Mouse (Mus musculus): ENCODE measurements around the gene Meltf. TPM values are rescaled to one million over a fixed set of nuclear protein-coding genes. Genes with fewer than 3 reads are reported as not detected.
A peak's percentile ranks its signal among the peaks of the same experiment; 100 is the strongest.

The Meltf gene
- polyA plus RNA-seq, 1 experiment from 2014 or later = not detected

DNA sequence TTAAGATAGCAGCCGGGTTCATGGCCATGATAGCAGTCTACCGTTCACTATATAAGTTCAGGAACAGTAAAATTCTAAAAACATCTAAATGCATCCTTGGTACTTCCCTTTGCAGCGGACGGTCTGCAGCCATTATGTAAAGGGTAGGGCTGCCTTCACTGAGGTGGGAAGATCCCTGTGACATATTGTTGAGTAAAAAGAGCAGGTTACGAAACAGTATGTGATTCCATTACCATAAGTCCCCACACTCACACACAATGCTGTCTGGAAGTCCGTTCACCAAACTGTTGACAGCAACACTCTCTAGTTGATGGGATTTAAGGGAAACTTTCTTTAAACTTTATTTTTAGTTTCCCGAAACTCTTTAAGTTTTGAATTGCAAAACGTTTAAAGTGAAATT is 24.6 kb downstream of the Meltf start:
- no peak overlapping the region for H3K9ac ChIP-seq (ENCODE audit: low read depth, low read length)
- 87% methylated on average over 8 of the region's 8 CpGs for WGBS
- ATAC-seq (ENCODE audit: low FRiP score, low TSS enrichment) = no peak

GRCm38 (mm10) chr16:31905331-31905730 is 26.7 kb downstream of the Meltf start:
- H3K4me3 ChIP-seq (ENCODE audit: low read length) = no peak overlapping the region

More for the DNA sequence above, 24.6 kb downstream of the Meltf start:
- Histone ChIP-seq H3K4me1 (ENCODE audit: control insufficient read depth, insufficient read depth, low read length) (peaks cover 12% of the 10 kb centered on the region; the same call in 1 of the 2 replicates), H3K27ac (ENCODE audit: low read depth, low read length) (no peak overlapping the region), H3K27me3 (ENCODE audit: control insufficient read depth, insufficient read depth, low read length) (no peaks in the 10 kb centered on the region), H3K36me3 (ENCODE audit: control insufficient read depth, insufficient read depth, low read length) (no peaks in the 10 kb centered on the region), H3K9me3 (ENCODE audit: control insufficient read depth, low read length) (no peaks in the 10 kb centered on the region; the same call in 1 of the 2 replicates), H3K4me2 (replicated peaks; ENCODE audit: low read depth, low read length) (no peak overlapping the region), H3K4me3 (ENCODE audit: low read length) (no peak overlapping the region)

GRCm38 (mm10) chr16:31905891-31906825 is 27.5 kb downstream of the Meltf start:
- Histone ChIP-seq H3K27me3 (ENCODE audit: control insufficient read depth, insufficient read depth, low read length) (no peaks in the 10 kb centered on the region), H3K4me2 (replicated peaks; ENCODE audit: low read depth, low read length) (peak overlapping the region; percentile 47), H3K9ac (ENCODE audit: low read depth, low read length) (peak overlapping the region; percentile 9; the same call in 1 of the 2 replicates), H3K27ac (ENCODE audit: low read depth, low read length) (no peak overlapping the region), H3K9me3 (ENCODE audit: control insufficient read depth, low read length) (no peaks in the 10 kb centered on the region), H3K36me3 (ENCODE audit: control insufficient read depth, insufficient read depth, low read length) (no peaks in the 10 kb centered on the region), H3K4me1 (ENCODE audit: control insufficient read depth, insufficient read depth, low read length) (peaks cover 12% of the 10 kb centered on the region; the same call in 1 of the 2 replicates), H3K4me3 (ENCODE audit: low read length) (peak overlapping the region; percentile 28; the same call in 1 of the 2 replicates)
- 35% methylated on average over 20 of the region's 20 CpGs for WGBS
- no peak for ATAC-seq (ENCODE audit: low FRiP score, low TSS enrichment)

More at GRCm38 (mm10) chr16:31905331-31905730, 26.7 kb downstream of the Meltf start:
- Histone ChIP-seq H3K27ac (ENCODE audit: low read depth, low read length) (no peak overlapping the region), H3K9ac (ENCODE audit: low read depth, low read length) (no peak overlapping the region), H3K36me3 (ENCODE audit: control insufficient read depth, insufficient read depth, low read length) (no peaks in the 10 kb centered on the region), H3K4me1 (ENCODE audit: control insufficient read depth, insufficient read depth, low read length) (peaks cover 12% of the 10 kb centered on the region; the same call in 1 of the 2 replicates), H3K9me3 (ENCODE audit: control insufficient read depth, low read length) (no peaks in the 10 kb centered on the region; the same call in 1 of the 2 replicates), H3K4me2 (replicated peaks; ENCODE audit: low read depth, low read length) (no peak overlapping the region), H3K27me3 (ENCODE audit: control insufficient read depth, insufficient read depth, low read length) (no peaks in the 10 kb centered on the region)
- 78% methylated on average over 4 of the region's 4 CpGs for WGBS
- no peak for ATAC-seq (ENCODE audit: low FRiP score, low TSS enrichment)

GRCm38 (mm10) chr16:31906896-31907295 is 28.3 kb downstream of the Meltf start:
- 11% methylated on average over 9 of the region's 9 CpGs for WGBS
- Histone ChIP-seq H3K27me3 (ENCODE audit: control insufficient read depth, insufficient read depth, low read length) (no peaks in the 10 kb centered on the region), H3K9me3 (ENCODE audit: control insufficient read depth, low read length) (no peaks in the 10 kb centered on the region), H3K4me1 (ENCODE audit: control insufficient read depth, insufficient read depth, low read length) (peaks cover 12% of the 10 kb centered on the region; the same call in 1 of the 2 replicates), H3K27ac (ENCODE audit: low read depth, low read length) (no peak overlapping the region), H3K9ac (ENCODE audit: low read depth, low read length) (0 out of 2 replicates have a peak overlapping the region, but pooled peaks have one; percentile 9), H3K36me3 (ENCODE audit: control insufficient read depth, insufficient read depth, low read length) (no peaks in the 10 kb centered on the region), H3K4me3 (ENCODE audit: low read length) (peak overlapping the region; percentile 28; the same call in 1 of the 2 replicates), H3K4me2 (replicated peaks; ENCODE audit: low read depth, low read length) (peak overlapping the region; percentile 47)
- ATAC-seq (ENCODE audit: low FRiP score, low TSS enrichment) = peak; percentile 49; the same call in 1 of the 2 replicates

DNA sequence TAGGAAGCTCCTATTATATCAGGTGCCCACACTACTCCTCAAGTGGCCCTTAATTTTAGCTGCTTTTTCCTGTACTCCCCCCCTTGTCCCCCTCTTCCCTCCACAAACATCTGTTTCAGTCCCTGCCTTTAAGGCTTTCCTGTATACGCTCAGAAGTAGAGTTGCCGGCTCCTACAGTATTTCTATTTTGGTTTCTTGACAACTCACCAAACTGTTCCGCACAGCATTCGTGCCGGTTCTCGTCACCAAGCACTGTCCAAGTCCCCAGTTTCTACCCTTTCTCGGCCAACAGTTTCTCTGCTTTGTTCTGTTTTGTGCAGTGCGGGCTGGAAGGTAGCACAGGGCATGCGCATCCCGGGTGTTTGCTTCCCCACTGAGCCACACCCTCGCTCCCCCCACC is 30.3 kb downstream of the Meltf start:
- no peak for ATAC-seq (ENCODE audit: low FRiP score, low TSS enrichment)
- no peak overlapping the region for H3K4me3 ChIP-seq (ENCODE audit: low read length)
- H3K36me3 ChIP-seq (ENCODE audit: control insufficient read depth, insufficient read depth, low read length) = no peaks in the 10 kb centered on the region
- H3K4me2 ChIP-seq (replicated peaks; ENCODE audit: low read depth, low read length) = no peak overlapping the region
- no peaks in the 10 kb centered on the region for H3K9me3 ChIP-seq (ENCODE audit: control insufficient read depth, low read length)
- peaks cover 12% of the 10 kb centered on the region; the same call in 1 of the 2 replicates for H3K4me1 ChIP-seq (ENCODE audit: control insufficient read depth, insufficient read depth, low read length)
- whole genome bisulfite sequencing = 72% methylated on average over 11 of the region's 11 CpGs
- H3K9ac ChIP-seq (ENCODE audit: low read depth, low read length) = no peak overlapping the region
- H3K27me3 ChIP-seq (ENCODE audit: control insufficient read depth, insufficient read depth, low read length) = no peaks in the 10 kb centered on the region
- H3K27ac ChIP-seq (ENCODE audit: low read depth, low read length) = no peak overlapping the region

DNA sequence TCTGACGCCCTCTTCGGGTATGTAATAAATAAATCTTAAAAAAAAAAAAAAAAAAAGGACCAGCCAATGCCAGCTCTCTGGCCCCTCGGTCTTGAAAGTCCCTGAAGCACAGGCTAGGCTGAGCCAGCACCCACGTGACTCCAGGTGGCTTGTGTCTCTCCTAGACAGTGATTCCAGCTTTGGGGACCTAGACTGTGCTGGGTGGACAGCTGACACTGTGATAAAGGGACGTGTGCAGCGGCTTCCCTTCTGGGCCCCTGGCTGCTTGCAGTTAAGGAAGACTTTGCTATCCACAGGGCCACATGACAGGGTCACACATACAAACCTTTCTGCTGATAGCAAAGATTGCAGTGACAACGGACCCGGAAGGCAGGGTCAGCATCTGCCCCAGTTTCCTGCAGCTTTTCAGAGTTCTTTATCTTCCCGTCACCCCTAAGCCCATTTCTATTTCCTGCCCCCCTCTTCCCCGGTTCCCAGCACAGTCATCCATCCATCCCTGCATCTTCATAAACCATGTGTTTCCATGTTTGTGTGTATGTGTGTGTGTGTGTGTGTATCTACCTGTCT is 31.8 kb downstream of the Meltf start:
- H3K9ac ChIP-seq (ENCODE audit: low read depth, low read length) = no peak overlapping the region

GRCm38 (mm10) chr16:31917776-31918175 is 39.2 kb downstream of the Meltf start:
- Histone ChIP-seq H3K4me1 (ENCODE audit: control insufficient read depth, insufficient read depth, low read length) (no peaks in the 10 kb centered on the region), H3K4me3 (ENCODE audit: low read length) (no peak overlapping the region), H3K27me3 (ENCODE audit: control insufficient read depth, insufficient read depth, low read length) (no peaks in the 10 kb centered on the region), H3K9me3 (ENCODE audit: control insufficient read depth, low read length) (no peaks in the 10 kb centered on the region), H3K36me3 (ENCODE audit: control insufficient read depth, insufficient read depth, low read length) (no peaks in the 10 kb centered on the region), H3K9ac (ENCODE audit: low read depth, low read length) (0 out of 2 replicates have a peak overlapping the region, but pooled peaks have one; percentile 20), H3K27ac (ENCODE audit: low read depth, low read length) (no peak overlapping the region), H3K4me2 (replicated peaks; ENCODE audit: low read depth, low read length) (peak overlapping the region; percentile 36; the same call in 1 of the 2 replicates)
- 65% methylated on average over 11 of the region's 11 CpGs for WGBS
- 0 out of 2 replicates have a peak, but pooled peaks have one; percentile 26 for ATAC-seq (ENCODE audit: low FRiP score, low TSS enrichment)

More for the DNA sequence above, 31.8 kb downstream of the Meltf start:
- Histone ChIP-seq H3K4me1 (ENCODE audit: control insufficient read depth, insufficient read depth, low read length) (peaks cover 12% of the 10 kb centered on the region; the same call in 1 of the 2 replicates), H3K4me2 (replicated peaks; ENCODE audit: low read depth, low read length) (no peak overlapping the region), H3K36me3 (ENCODE audit: control insufficient read depth, insufficient read depth, low read length) (no peaks in the 10 kb centered on the region), H3K27ac (ENCODE audit: low read depth, low read length) (no peak overlapping the region), H3K9me3 (ENCODE audit: control insufficient read depth, low read length) (no peaks in the 10 kb centered on the region), H3K27me3 (ENCODE audit: control insufficient read depth, insufficient read depth, low read length) (no peaks in the 10 kb centered on the region), H3K4me3 (ENCODE audit: low read length) (no peak overlapping the region)
- 56% methylated on average over 10 of the region's 10 CpGs for WGBS
- ATAC-seq (ENCODE audit: low FRiP score, low TSS enrichment) = no peak

DNA sequence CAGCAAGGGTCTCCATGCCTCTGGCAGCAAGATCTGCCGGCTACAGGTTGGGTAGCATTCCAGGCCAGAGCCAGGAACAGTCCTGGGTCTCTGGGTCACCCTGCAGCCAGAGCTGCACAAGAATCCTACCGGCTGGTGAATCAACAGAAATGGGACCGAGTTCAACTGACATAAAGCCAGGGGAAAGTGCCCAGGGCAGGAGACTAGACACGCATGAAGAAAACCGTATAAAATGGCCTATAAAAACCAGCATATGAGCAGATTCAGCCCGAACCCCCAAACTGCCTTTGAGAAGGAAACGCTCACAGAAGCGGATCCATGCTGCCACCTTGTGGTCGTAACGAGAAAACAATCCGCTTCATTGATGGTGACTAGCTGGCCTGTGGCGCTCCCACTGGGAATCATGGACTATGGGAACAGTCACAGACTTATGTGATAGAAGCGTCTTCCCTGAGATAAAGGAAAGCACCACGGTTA is 39.7 kb downstream of the Meltf start:
- Histone ChIP-seq H3K27me3 (ENCODE audit: control insufficient read depth, insufficient read depth, low read length) (no peaks in the 10 kb centered on the region), H3K27ac (ENCODE audit: low read depth, low read length) (no peak overlapping the region), H3K4me2 (replicated peaks; ENCODE audit: low read depth, low read length) (peak overlapping the region; percentile 36), H3K9me3 (ENCODE audit: control insufficient read depth, low read length) (no peaks in the 10 kb centered on the region), H3K36me3 (ENCODE audit: control insufficient read depth, insufficient read depth, low read length) (no peaks in the 10 kb centered on the region), H3K4me3 (ENCODE audit: low read length) (0 out of 2 replicates have a peak overlapping the region, but pooled peaks have one; percentile 13), H3K9ac (ENCODE audit: low read depth, low read length) (0 out of 2 replicates have a peak overlapping the region, but pooled peaks have one; percentile 20), H3K4me1 (ENCODE audit: control insufficient read depth, insufficient read depth, low read length) (no peaks in the 10 kb centered on the region)
- ATAC-seq (ENCODE audit: low FRiP score, low TSS enrichment) = peak; percentile 22; the same call in 1 of the 2 replicates
- 4% methylated on average over 14 of the region's 14 CpGs for WGBS
